Mouse (Mus musculus) embryonic facial prominence, embryonic 11.5 days (tissue): ENCODE results near the gene Rhbdf1. TPM values are rescaled to one million over a fixed set of nuclear protein-coding genes. Genes with fewer than 3 reads are reported as not detected.
A peak's percentile ranks its signal among the peaks of the same experiment; 100 is the strongest.

Experiments
- ATAC-seq: fragments of 200-750 bp; cut with Nextera tagmentation; replicated peaks from 2 replicates; pipeline ENCODE4 v1.8.0; 2017; ENCODE audit warnings: low read depth; ENCODE audit not compliant: insufficient number of reproducible peaks, low FRiP score, low TSS enrichment
- DNase-seq: peaks from one replicate; pipeline ENCODE4 v3.0.0-alpha.2; 2015; ENCODE audit warnings: low spot score
- H3K27ac ChIP-seq: fragments of 300-500 bp; sonication (generic); replicated peaks from 2 replicates; pipeline ENCODE4 v1.5.1; 2014; ENCODE audit warnings: mild to moderate bottlenecking, low read depth, low read length, control low read depth
- H3K27me3 ChIP-seq: fragments of 300-500 bp; sonication (generic); 2 replicates; pipeline ENCODE4 v1.6.1; 2014; ENCODE audit warnings: mild to moderate bottlenecking, low read length, moderate library complexity, mixed read lengths; ENCODE audit not compliant: control insufficient read depth, insufficient read depth
- H3K36me3 ChIP-seq: fragments of 300-500 bp; sonication (generic); replicated peaks from 2 replicates; pipeline ENCODE4 v1.6.1; 2014; ENCODE audit warnings: low read depth, mild to moderate bottlenecking, low read length, moderate library complexity, mixed read lengths; ENCODE audit not compliant: control insufficient read depth, insufficient read depth
- H3K4me1 ChIP-seq: fragments of 300-500 bp; sonication (generic); 2 replicates; pipeline ENCODE4 v1.6.1; 2014; ENCODE audit warnings: low read length, mixed read lengths; ENCODE audit not compliant: control insufficient read depth, insufficient read depth
- H3K4me2 ChIP-seq: fragments of 300-500 bp; sonication (generic); 2 replicates; pipeline ENCODE4 v1.6.1; 2014; ENCODE audit warnings: low read depth, mild to moderate bottlenecking, control low read depth, low read length, moderate library complexity
- H3K4me3 ChIP-seq: fragments of 300-500 bp; sonication (generic); 2 replicates; pipeline ENCODE4 v1.5.1; 2014; ENCODE audit warnings: low read depth, low read length, control low read depth
- H3K9ac ChIP-seq: fragments of 300-500 bp; sonication (generic); replicated peaks from 2 replicates; pipeline ENCODE4 v1.6.1; 2014; ENCODE audit warnings: mild to moderate bottlenecking, control low read depth, low read length
- H3K9me3 ChIP-seq: fragments of 300-500 bp; sonication (generic); replicated peaks from 2 replicates; pipeline ENCODE4 v1.6.1; 2016; ENCODE audit warnings: mild to moderate bottlenecking, low read length, inconsistent platforms, mixed read lengths; ENCODE audit not compliant: control insufficient read depth
- WGBS: fragments of 180-500 bp; shearing (Covaris S2); extraction: QIAGEN DNeasy Blood & Tissue Kit; methylation state at CpG from one replicate; pipeline ENCODE4 v1.1.7; 2014; 5-methylcytosine and 5-hydroxymethylcytosine counted together
- polyA plus RNA-seq: library from polyadenylated mRNA; unstranded; fragments of >200 nt; fragmentation: Nextera tagmentation; extraction: Ambion mirVana; gene quantifications from 2 replicates; pipeline ENCODE4 v1.2.1, GENCODE M21; 2014

Gene Rhbdf1
- polyA plus RNA-seq, 1 experiment from 2014 or later = 21.6 TPM

DNA sequence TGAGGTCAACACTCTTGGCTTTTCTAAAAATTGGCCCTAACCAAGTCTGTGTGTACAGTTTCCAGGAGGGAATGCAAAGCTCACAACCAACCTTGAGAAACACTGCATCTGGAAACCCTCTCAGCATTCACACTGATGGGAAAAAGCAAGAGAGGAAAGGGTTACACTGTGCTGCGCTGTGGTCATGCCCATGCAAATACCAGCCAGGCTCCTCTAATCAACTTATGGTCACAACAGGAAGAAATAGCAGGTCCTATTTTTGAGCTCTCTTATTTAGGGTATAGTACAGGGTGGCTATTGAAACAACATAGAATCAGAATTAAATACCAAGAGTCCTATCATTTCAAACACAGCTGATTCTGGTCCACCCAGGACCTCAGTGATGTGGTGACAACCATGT, 22.5 kb upstream of the Rhbdf1 start:
- H3K36me3 ChIP-seq = no peaks in the 10 kb centered on the region; the same call in 1 of the 2 replicates
- no peak overlapping the region for H3K9ac ChIP-seq
- DNase-seq (no peak), ATAC-seq (no peak)
- no peak overlapping the region for H3K4me2 ChIP-seq
- no peaks in the 10 kb centered on the region for H3K27me3 ChIP-seq
- 88% methylated on average over 1 of the region's 1 CpGs for WGBS
- no peaks in the 10 kb centered on the region for H3K4me1 ChIP-seq
- no peak overlapping the region for H3K27ac ChIP-seq
- no peak overlapping the region for H3K4me3 ChIP-seq
- no peaks in the 10 kb centered on the region for H3K9me3 ChIP-seq

DNA sequence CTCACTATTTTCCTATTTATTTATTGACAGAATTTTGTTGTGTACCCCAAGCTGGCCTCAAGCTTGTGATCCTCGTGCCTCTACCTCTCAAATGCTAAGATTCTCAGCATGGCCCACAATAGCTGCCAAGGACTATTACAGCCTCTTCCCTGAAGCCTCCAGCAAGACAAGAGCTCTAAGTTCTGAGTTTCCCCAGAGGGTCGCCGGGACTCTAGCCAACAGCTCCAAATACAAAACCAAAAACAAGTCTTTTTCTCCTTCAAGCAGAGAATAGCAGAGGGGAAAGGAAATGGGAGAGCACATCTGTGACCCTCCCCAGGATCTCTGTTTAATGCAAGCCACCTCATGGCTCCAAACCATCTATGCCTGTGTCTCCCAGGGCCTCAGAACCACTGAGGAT, 22.0 kb upstream of the Rhbdf1 start:
- no peaks in the 10 kb centered on the region for H3K27me3 ChIP-seq
- 67% methylated on average over 3 of the region's 3 CpGs for WGBS
- no peaks in the 10 kb centered on the region; the same call in 1 of the 2 replicates for H3K36me3 ChIP-seq
- no peak for DNase-seq
- no peak overlapping the region for H3K4me2 ChIP-seq
- no peak overlapping the region for H3K9ac ChIP-seq
- H3K27ac ChIP-seq = no peak overlapping the region
- H3K9me3 ChIP-seq = no peaks in the 10 kb centered on the region
- no peak overlapping the region for H3K4me3 ChIP-seq
- H3K4me1 ChIP-seq = no peaks in the 10 kb centered on the region
- ATAC-seq = no peak

DNA sequence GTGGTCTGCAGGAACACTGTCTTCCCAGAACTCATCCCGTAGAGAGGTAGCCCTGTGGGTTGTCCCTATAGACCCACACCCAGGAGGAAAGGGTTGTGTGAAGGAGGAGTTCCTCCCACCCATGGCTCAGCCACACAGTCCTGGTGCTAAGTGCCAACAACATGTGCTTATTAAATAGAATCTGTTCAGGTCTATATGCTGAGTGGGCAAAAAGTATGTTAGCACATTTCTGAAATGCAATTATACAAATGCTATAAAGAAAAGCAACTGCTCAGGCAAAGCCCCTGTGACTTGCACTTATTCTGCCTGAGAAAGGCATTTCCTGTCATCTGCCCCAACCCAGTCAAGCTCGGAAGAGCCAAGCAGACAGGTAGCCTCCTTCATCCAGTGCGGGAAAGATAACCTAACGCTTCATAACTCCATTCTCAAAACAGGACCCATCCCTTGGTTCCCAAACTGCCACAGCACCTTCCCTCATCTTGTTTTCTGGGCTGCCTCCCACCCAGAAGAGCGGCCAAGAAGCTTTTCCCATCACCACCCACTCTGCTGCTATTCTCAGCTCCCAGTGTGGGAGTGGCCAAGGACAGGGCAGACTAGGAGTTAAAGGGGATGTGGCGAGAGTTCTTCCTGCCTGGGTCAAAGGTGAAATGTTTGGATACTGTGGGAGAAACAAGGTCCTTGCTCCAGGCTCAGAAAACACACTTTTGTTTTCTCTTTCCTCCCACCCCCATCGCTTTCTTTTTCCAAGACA, 21.3 kb upstream of the Rhbdf1 start:
- Histone ChIP-seq H3K9me3 (no peaks in the 10 kb centered on the region), H3K27me3 (no peaks in the 10 kb centered on the region), H3K4me2 (no peak overlapping the region), H3K27ac (no peak overlapping the region), H3K9ac (no peak overlapping the region), H3K4me3 (no peak overlapping the region), H3K36me3 (no peaks in the 10 kb centered on the region; the same call in 1 of the 2 replicates), H3K4me1 (no peaks in the 10 kb centered on the region)
- ATAC-seq (no peak), DNase-seq (no peak)
- WGBS = 46% methylated on average over 7 of the region's 7 CpGs

DNA sequence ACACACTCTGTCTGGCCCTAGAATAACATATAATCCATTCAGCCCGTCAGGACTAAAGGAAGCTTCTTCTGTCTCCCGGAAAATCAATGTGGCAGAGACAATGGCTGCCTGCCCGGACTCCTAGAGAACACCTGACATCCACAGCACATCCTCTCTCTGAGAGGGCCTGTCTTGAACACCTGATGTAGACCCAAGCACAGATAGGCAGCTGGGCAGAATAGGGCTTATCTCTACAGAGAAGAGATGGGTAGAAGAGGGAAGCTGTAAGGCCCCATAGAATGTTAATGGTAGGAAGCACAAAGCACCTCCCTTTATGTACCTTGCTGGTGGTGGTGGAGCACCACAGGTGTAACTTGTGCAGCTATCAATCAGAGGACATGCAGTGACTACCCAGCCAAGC, 20.1 kb upstream of the Rhbdf1 start:
- H3K4me2 ChIP-seq = no peak overlapping the region
- H3K9ac ChIP-seq = no peak overlapping the region
- no peak for ATAC-seq
- no peaks in the 10 kb centered on the region; the same call in 1 of the 2 replicates for H3K36me3 ChIP-seq
- H3K4me3 ChIP-seq = no peak overlapping the region
- H3K4me1 ChIP-seq = no peaks in the 10 kb centered on the region
- H3K9me3 ChIP-seq = no peaks in the 10 kb centered on the region
- no peak overlapping the region for H3K27ac ChIP-seq
- H3K27me3 ChIP-seq = no peaks in the 10 kb centered on the region
- WGBS = 92% methylated on average over 3 of the region's 3 CpGs
- no peak for DNase-seq

DNA sequence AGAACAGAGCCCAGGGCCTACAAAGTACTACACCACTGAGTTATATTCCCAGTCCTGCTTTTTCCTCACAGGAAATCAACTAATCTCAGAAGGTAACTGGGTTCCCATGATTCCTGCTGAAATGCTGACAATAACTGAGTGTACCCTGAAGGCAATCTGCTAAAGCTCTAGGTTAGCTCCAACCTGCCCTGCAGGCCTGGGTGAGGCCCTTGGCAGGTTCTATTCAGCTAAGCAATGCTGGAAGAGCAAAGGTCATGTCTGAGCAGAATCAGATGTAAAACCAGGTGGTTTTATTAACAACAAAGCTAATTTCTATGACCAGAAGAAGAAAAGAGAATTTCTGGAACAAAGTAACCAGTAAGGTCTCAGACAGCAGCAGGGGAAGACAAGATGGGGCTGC, 19.3 kb upstream of the Rhbdf1 start:
- ATAC-seq (no peak), DNase-seq (no peak)
- peaks cover 2% of the 10 kb centered on the region; the same call in 1 of the 2 replicates for H3K36me3 ChIP-seq
- no peak overlapping the region for H3K9ac ChIP-seq
- no peaks in the 10 kb centered on the region for H3K9me3 ChIP-seq
- H3K4me3 ChIP-seq = no peak overlapping the region
- H3K27me3 ChIP-seq = no peaks in the 10 kb centered on the region
- no peak overlapping the region for H3K4me2 ChIP-seq
- H3K4me1 ChIP-seq = no peaks in the 10 kb centered on the region
- H3K27ac ChIP-seq = no peak overlapping the region

DNA sequence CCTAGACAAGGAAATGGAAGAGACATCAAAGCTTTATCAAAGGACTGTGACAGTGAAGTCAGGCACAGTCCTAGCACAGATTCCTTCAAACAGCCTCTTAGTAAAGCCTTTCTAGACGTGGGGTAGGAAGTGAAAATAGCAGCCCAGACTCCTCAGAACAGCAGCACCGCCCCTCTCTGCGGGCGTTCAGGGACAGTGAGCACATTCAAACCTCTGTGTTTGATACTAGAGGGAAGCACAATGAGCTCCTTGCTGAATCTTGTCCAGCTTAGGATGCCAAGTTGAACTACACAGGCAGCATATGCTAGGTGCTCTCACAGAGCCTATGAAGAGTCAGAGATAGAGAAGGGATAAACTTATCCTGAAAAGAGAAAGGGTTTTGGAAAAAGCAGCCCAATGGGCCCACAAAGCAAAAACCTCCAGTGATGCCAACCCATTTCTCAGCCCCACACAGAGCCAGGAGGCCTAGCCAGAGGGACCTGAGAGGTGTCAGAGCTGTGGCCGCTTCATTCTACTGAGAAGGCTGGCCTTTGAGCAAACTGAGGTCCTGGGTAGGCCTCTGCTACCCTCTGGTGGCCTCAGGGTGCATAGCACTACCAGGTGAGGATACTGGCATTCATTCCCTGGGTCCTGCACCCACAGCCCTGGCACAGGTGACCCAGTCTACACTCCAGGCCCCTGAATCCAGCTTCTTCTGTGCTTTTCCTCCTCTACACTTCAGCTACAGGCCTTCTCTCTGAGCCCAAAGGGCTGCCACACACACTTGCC, 16.2 kb upstream of the Rhbdf1 start:
- DNase-seq (peak; percentile 71), ATAC-seq (no peak)
- H3K27me3 ChIP-seq = no peaks in the 10 kb centered on the region
- H3K4me3 ChIP-seq = no peak overlapping the region
- H3K36me3 ChIP-seq = peaks cover 2% of the 10 kb centered on the region
- H3K27ac ChIP-seq = no peak overlapping the region
- H3K4me1 ChIP-seq = no peaks in the 10 kb centered on the region
- no peak overlapping the region for H3K9ac ChIP-seq
- H3K4me2 ChIP-seq = no peak overlapping the region
- 66% methylated on average over 5 of the region's 5 CpGs for WGBS
- H3K9me3 ChIP-seq = no peaks in the 10 kb centered on the region

DNA sequence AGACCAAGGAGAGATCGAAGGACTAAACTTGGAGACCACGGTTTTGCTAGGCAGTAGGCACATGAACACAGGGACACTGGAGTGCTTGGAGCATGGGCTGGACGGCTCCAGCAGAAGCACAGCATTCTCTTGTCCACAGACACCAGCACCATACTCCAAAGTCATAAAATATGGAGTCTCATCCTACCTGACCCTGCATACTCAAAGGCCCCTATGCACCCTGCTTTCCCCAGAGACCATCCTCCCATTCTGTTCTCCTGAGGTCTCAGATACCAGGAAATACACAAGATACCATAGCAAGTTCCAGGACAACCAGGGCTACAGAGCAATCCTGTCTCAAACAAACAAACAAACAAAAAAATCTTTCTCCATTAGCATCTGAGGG, 15.3 kb upstream of the Rhbdf1 start:
- Histone ChIP-seq H3K9ac (no peak overlapping the region), H3K9me3 (no peaks in the 10 kb centered on the region), H3K4me3 (no peak overlapping the region), H3K27me3 (no peaks in the 10 kb centered on the region), H3K27ac (no peak overlapping the region), H3K4me1 (no peaks in the 10 kb centered on the region), H3K4me2 (no peak overlapping the region), H3K36me3 (peaks cover 2% of the 10 kb centered on the region)
- WGBS = 95% methylated on average over 3 of the region's 3 CpGs
- DNase-seq = no peak
- no peak for ATAC-seq

DNA sequence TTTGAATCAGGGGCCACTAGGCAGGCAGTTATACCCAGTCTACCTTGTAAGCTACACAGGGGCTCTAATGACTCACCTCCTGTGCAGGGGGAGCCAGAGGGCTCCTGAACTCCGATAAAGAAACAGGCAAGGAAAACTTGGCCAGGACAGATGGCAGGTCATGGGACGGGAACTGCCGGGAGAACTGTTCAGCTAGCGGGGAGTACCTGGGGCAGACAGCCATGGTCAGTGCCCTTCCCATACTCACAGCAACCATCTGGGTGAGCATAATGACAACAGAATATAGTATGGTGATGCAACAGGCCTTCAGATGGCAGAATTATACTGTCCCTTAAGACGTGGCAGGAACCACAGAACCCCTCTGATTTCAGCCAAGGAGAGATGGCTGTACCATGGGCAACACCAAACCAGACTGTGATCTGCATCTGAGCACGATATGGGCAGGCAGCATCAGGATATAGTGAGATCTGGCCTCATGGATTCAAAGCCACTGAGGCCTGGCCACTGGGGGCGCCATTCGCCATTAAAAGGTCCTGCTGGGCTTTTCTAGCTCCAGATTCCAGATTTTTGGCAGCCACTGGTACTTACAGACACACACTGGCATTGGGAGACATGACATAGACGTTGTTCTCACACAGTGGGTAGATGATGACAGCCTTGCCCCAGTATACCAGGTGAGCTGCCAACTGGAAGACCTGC, 14.8 kb upstream of the Rhbdf1 start:
- ATAC-seq = no peak
- DNase-seq = peak; percentile 76
- peaks cover 2% of the 10 kb centered on the region for H3K36me3 ChIP-seq

More for the DNA sequence above, 14.8 kb upstream of the Rhbdf1 start:
- Histone ChIP-seq H3K9ac (no peak overlapping the region), H3K4me2 (no peak overlapping the region), H3K27me3 (no peaks in the 10 kb centered on the region), H3K9me3 (no peaks in the 10 kb centered on the region), H3K4me1 (no peaks in the 10 kb centered on the region), H3K27ac (no peak overlapping the region), H3K4me3 (no peak overlapping the region)
- WGBS = 58% methylated on average over 9 of the region's 9 CpGs
